Mouse (Mus musculus) neural tube, embryonic 11.5 days (tissue): ENCODE measurements around the gene Grtp1. TPM values are rescaled to one million over a fixed set of nuclear protein-coding genes. Genes with fewer than 3 reads are reported as not detected.

Experiments
- ATAC-seq: fragments of 200-750 bp; cut with Nextera tagmentation; 2 replicates; pipeline ENCODE4 v1.8.0; 2017; ENCODE audit warnings: moderate number of reproducible peaks, mild to moderate bottlenecking, moderate TSS enrichment, moderate library complexity; ENCODE audit not compliant: insufficient read depth, low FRiP score, low TSS enrichment
- DNase-seq: peaks from one replicate; pipeline ENCODE4 v3.0.0-alpha.2; 2015; ENCODE audit warnings: low spot score
- H3K27ac ChIP-seq: fragments of 300-500 bp; sonication (generic); 2 replicates; pipeline ENCODE4 v1.5.1; 2014; ENCODE audit warnings: low read depth, mild to moderate bottlenecking, low read length
- H3K27me3 ChIP-seq: fragments of 300-500 bp; sonication (generic); 2 replicates; pipeline ENCODE4 v1.6.1; 2014; ENCODE audit warnings: mild to moderate bottlenecking, low read length, mixed read lengths; ENCODE audit not compliant: control insufficient read depth, insufficient read depth
- H3K36me3 ChIP-seq: fragments of 300-500 bp; sonication (generic); 2 replicates; pipeline ENCODE4 v1.6.1; 2014; ENCODE audit warnings: mild to moderate bottlenecking, low read length, moderate library complexity, mixed read lengths; ENCODE audit not compliant: control insufficient read depth, insufficient read depth
- H3K4me1 ChIP-seq: fragments of 300-500 bp; sonication (generic); 2 replicates; pipeline ENCODE4 v1.6.1; 2014; ENCODE audit warnings: low read length, mixed read lengths; ENCODE audit not compliant: control insufficient read depth, insufficient read depth
- H3K4me2 ChIP-seq: fragments of 300-500 bp; sonication (generic); 2 replicates; pipeline ENCODE4 v1.6.1; 2014; ENCODE audit warnings: low read depth, mild to moderate bottlenecking, moderate library complexity
- H3K4me3 ChIP-seq: fragments of 300-500 bp; sonication (generic); 2 replicates; pipeline ENCODE4 v1.5.1; 2014; ENCODE audit warnings: low read depth, low read length
- H3K9ac ChIP-seq: fragments of 300-500 bp; sonication (generic); 2 replicates; pipeline ENCODE4 v1.6.1; 2014; ENCODE audit warnings: mild to moderate bottlenecking, low read length
- H3K9me3 ChIP-seq: fragments of 300-500 bp; sonication (generic); 2 replicates; pipeline ENCODE4 v1.6.1; 2016; ENCODE audit warnings: low read length; ENCODE audit not compliant: control insufficient read depth
- WGBS: fragments of 180-500 bp; shearing (Covaris S2); extraction: QIAGEN DNeasy Blood & Tissue Kit; methylation state at CpG from one replicate; pipeline ENCODE4 v1.1.7; 2014; 5-methylcytosine and 5-hydroxymethylcytosine counted together
- polyA plus RNA-seq: library from polyadenylated mRNA; unstranded; fragments of >200 nt; fragmentation: Nextera tagmentation; extraction: Ambion mirVana; gene quantifications from 2 replicates; pipeline ENCODE4 v1.2.1, GENCODE M21; 2014

The Grtp1 gene
- polyA plus RNA-seq, 1 experiment from 2014 or later = 13.8 TPM

DNA sequence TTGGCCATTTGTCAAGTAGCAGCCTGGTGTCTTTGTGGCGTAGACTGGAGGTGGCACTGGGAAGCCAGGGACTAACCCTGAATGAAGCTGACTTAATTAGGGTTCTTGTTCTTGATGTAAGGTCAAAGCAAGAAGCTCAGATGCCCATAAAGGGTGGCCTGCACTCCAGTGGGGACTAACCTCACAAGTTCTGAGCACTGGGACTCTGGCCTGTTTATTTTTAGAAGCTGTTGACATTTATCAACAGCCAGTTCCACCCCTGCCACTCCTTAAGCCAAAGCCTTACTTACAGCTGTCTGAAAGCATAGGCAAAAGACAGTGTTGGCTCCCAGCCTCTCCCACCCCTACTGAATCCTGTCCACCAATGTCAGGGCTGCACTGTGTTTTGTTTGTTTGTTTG is 9.3 kb upstream of the Grtp1 start:
- no peak overlapping the region for H3K27ac ChIP-seq
- 49% methylated on average over 1 of the region's 1 CpGs for WGBS
- H3K27me3 ChIP-seq = no peaks in the 10 kb centered on the region
- no peak overlapping the region for H3K4me3 ChIP-seq
- no peaks in the 10 kb centered on the region for H3K9me3 ChIP-seq
- ATAC-seq (no peak), DNase-seq (no peak)
- H3K4me2 ChIP-seq = no peak overlapping the region
- H3K4me1 ChIP-seq = 0 out of 2 replicates have a peak, but pooled peaks cover 5% of the 10 kb centered on the region
- H3K9ac ChIP-seq = no peak overlapping the region
- no peaks in the 10 kb centered on the region for H3K36me3 ChIP-seq

DNA sequence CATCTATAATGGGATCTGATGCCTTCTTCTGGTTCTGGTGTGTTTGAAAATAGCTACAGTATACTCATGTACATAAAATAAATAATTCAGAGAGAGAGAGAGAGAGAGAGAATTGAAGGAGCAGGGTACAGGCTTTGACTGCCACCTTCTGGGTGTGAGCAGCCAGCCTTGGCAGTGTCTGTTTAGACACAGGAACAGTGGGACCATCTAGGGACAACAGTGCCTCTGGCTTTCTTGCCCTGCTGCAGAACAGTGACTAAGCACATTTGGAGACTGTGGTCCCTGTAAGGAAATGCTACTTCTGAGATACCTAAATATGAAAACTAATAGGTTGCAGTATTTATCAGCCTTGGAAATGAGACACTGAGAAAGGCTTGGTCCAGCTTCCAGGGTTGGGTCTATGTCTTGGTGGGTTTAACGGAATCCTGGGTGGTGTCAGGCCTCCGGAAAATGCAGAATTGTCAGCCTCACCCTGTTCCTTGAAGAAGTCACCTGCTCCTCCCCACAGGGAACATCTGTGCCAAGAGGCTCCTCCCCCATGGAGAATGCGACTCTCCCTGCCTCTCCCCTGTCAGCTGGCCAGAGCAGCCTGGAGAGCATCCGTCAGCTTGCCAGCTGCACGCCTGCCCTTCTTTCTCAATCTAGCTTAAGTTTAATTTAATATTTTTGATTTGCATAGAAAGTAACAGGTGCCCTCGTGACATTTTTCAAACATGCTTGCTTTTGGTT is 8.4 kb upstream of the Grtp1 start:
- H3K27ac ChIP-seq = no peak overlapping the region
- H3K27me3 ChIP-seq = no peaks in the 10 kb centered on the region
- no peaks in the 10 kb centered on the region for H3K9me3 ChIP-seq
- H3K4me2 ChIP-seq = no peak overlapping the region
- ATAC-seq (no peak), DNase-seq (no peak)
- H3K36me3 ChIP-seq = no peaks in the 10 kb centered on the region
- 52% methylated on average over 6 of the region's 6 CpGs for WGBS
- 0 out of 2 replicates have a peak, but pooled peaks cover 5% of the 10 kb centered on the region for H3K4me1 ChIP-seq
- no peak overlapping the region for H3K9ac ChIP-seq
- H3K4me3 ChIP-seq = no peak overlapping the region

DNA sequence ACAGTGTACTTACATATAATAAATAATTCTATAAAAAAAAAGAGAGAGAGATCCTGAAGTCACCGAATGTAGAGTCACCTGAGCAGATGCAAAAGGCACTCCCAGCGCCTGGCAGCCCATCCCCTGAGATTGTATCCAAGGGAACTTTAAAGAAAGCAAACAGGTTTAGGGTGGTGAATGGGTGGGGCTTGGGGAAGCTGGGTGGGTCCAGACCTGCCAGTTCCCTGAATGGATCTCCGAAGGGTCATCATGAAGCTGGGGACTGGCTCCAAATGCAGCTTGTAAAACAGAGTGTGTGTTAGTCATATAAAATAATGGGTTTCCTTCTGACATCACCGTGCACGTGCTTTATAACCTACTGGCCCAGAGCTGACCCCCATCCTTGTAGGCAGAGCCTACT is 5.9 kb upstream of the Grtp1 start:
- no peak overlapping the region for H3K4me2 ChIP-seq
- no peak for ATAC-seq
- no peak overlapping the region for H3K27ac ChIP-seq
- no peaks in the 10 kb centered on the region for H3K36me3 ChIP-seq
- H3K27me3 ChIP-seq = peaks cover 14% of the 10 kb centered on the region
- no peaks in the 10 kb centered on the region for H3K4me1 ChIP-seq
- H3K4me3 ChIP-seq = no peak overlapping the region
- H3K9me3 ChIP-seq = no peaks in the 10 kb centered on the region
- DNase-seq = no peak
- no peak overlapping the region for H3K9ac ChIP-seq
- 32% methylated on average over 5 of the region's 5 CpGs for WGBS

DNA sequence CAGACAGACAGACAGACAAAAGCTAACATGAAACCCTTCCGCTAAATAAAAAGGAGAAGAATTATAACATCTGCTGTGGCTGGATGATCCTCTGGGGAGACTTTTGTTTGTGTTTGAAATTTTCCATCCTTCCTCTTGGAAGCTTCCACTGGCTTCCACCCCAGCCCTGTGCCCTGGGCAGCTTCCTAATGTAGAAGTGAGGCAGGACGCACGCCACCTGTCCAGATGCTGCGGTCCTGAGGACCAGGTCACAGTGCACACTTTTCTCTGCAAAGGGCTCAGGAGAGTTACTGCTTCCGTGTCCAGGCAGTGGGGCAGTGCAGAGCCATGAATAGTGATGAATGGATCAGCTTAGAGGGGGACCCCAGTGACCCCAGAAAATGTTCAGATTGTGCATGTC is 4.9 kb upstream of the Grtp1 start:
- H3K4me1 ChIP-seq = no peaks in the 10 kb centered on the region
- peaks cover 21% of the 10 kb centered on the region for H3K27me3 ChIP-seq
- 91% methylated on average over 5 of the region's 5 CpGs for WGBS
- no peaks in the 10 kb centered on the region for H3K9me3 ChIP-seq
- H3K4me2 ChIP-seq = no peak overlapping the region
- H3K4me3 ChIP-seq = no peak overlapping the region
- no peak overlapping the region for H3K27ac ChIP-seq
- ATAC-seq (no peak), DNase-seq (no peak)
- H3K9ac ChIP-seq = no peak overlapping the region
- H3K36me3 ChIP-seq = no peaks in the 10 kb centered on the region

DNA sequence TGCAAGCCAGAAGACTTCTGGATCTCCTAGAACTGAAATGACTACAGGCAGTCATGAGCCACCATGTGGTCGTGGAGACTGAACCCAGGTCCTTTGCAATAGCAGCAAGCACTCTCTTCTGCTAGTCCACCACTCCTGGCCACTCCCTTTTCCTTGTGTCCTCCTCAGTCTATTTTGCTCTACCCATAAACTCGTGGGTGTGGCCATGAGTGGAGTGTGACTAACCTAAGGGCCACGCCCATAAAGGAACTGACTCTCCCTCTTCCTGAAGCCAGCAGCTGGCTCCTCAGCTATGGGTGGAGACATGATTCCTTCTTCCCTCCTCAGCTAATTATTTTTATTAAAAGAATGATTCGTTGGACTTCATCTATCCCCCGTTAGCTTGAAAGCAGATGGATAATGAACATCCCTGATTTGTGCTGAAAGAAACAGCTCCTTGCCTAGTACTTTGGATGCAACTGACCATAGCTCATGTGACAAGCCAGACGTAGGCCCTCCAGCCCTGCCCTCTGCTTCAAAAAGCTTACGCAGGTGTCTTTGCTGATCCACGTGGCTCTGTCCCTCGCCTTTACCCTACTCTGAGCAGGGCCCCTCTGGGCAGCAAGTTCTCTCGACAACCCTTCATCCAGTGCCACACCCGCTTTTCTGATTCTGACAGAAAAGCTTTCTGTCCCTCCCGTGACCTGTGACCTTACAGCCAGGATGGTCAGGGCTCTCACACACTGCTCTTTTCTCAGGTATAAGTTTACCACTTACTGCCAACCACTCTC is 4.1 kb upstream of the Grtp1 start:
- Histone ChIP-seq H3K27me3 (peaks cover 27% of the 10 kb centered on the region), H3K36me3 (no peaks in the 10 kb centered on the region), H3K9me3 (no peaks in the 10 kb centered on the region), H3K4me1 (no peaks in the 10 kb centered on the region), H3K4me2 (no peak overlapping the region), H3K4me3 (no peak overlapping the region), H3K9ac (no peak overlapping the region), H3K27ac (no peak overlapping the region)
- 68% methylated on average over 12 of the region's 12 CpGs for WGBS
- no peak for DNase-seq
- no peak for ATAC-seq

DNA sequence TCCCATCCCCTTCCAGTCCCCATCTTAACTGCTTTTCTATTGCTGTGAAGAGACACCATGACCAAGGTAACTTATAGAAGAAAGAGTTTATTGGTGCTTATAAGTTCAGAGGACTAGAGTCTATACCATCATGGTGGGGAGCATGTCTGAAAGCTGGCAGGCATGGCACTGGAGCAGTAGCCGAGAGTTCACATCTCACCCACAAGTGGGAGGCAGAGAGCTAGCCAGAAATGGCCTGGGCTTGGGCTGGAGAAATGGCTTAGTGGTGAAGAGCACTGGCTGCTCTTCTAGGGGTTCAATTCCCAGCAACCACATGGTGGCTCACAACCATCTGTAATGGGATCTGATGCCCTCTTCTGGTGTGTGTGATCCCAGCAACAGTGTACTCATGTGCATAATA is 3.1 kb upstream of the Grtp1 start:
- Histone ChIP-seq H3K27ac (no peak overlapping the region), H3K36me3 (no peaks in the 10 kb centered on the region), H3K4me3 (no peak overlapping the region), H3K9me3 (no peaks in the 10 kb centered on the region), H3K4me1 (no peaks in the 10 kb centered on the region), H3K4me2 (no peak overlapping the region), H3K9ac (no peak overlapping the region), H3K27me3 (peaks cover 30% of the 10 kb centered on the region)
- DNase-seq = no peak
- 54% methylated on average over 1 of the region's 1 CpGs for WGBS
- ATAC-seq = no peak

DNA sequence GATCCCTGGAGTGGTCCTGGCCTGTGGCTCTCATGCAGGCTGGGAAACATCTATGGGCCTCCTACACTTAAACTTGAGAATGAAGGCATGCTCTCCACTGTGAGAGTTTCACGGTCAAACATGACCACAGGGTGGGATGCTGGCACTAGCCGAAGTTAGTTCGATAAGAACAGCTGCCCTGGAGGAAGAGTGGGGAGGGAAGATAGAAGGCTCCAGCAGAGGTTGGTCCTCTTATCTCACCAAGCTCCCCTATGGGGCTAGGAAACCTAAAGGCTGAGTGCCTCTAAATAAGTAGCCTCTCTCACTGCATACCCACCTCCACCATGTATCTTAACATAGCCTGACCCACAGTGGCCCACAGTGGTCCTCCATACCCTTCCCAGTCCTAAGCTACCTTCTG is 2.4 kb upstream of the Grtp1 start:
- H3K27ac ChIP-seq = no peak overlapping the region
- no peak overlapping the region for H3K4me3 ChIP-seq
- H3K9ac ChIP-seq = no peak overlapping the region
- no peak for ATAC-seq
- H3K4me1 ChIP-seq = no peaks in the 10 kb centered on the region
- no peak for DNase-seq
- WGBS = 89% methylated on average over 3 of the region's 3 CpGs
- H3K9me3 ChIP-seq = no peaks in the 10 kb centered on the region
- H3K36me3 ChIP-seq = no peaks in the 10 kb centered on the region
- peaks cover 30% of the 10 kb centered on the region for H3K27me3 ChIP-seq
- H3K4me2 ChIP-seq = no peak overlapping the region

DNA sequence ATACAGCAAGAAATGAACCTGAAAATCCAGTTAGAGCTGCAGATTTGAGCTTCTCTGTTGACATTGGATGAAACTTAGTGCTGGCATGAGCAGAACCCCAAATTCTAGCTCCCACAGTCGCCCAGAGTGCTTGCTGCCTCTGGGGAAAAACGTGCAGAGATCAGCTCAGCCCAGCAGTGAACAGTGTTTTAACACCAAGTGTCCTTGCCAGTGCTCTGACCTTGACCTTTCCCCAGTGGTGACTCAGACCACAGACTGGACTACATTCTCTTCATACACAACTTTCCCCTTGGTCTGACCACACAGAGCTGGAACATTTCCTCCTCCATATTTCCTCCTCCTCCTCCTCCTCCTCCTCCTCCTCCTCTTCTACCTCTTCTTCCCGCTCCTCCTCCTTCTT is 1.6 kb upstream of the Grtp1 start:
- DNase-seq = no peak
- WGBS = 65% methylated on average over 3 of the region's 3 CpGs
- Histone ChIP-seq H3K27me3 (peaks cover 30% of the 10 kb centered on the region), H3K9ac (no peak overlapping the region), H3K9me3 (no peaks in the 10 kb centered on the region), H3K27ac (no peak overlapping the region), H3K4me3 (no peak overlapping the region), H3K36me3 (no peaks in the 10 kb centered on the region), H3K4me1 (no peaks in the 10 kb centered on the region), H3K4me2 (no peak overlapping the region)
- no peak for ATAC-seq

DNA sequence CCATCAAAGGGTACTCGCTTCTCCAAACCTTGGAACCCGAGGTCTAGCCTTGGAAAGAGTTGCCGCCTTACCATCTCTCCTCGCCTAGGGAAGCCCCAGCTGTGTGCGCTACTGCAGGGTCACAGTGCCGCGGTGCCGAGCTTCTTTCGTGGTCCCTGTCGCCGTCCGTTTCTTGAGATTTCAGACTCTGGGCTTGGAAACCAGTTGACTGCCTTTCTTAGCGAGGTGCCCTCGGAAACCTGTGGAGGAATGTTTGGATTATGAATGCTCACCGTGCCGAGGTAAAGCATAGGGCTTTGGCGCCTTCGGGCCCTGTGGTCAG is 554 bp upstream of the Grtp1 start:
- Histone ChIP-seq H3K9ac (no peak overlapping the region), H3K27ac (no peak overlapping the region)

More for the DNA sequence above, 554 bp upstream of the Grtp1 start:
- no peaks in the 10 kb centered on the region for H3K4me1 ChIP-seq
- H3K27me3 ChIP-seq = peaks cover 30% of the 10 kb centered on the region
- H3K36me3 ChIP-seq = no peaks in the 10 kb centered on the region; the same call in 1 of the 2 replicates
- H3K4me3 ChIP-seq = peak overlapping the region; percentile 81
- ATAC-seq (no peak), DNase-seq (peak; percentile 14)
- H3K9me3 ChIP-seq = no peaks in the 10 kb centered on the region
- peak overlapping the region; percentile 90 for H3K4me2 ChIP-seq
- WGBS = 2% methylated on average over 18 of the region's 18 CpGs
